Mouse (Mus musculus): ENCODE data around the gene Nmnat1. TPM values are rescaled to one million over a fixed set of nuclear protein-coding genes. Genes with fewer than 3 reads are reported as not detected.
A peak's percentile ranks its signal among the peaks of the same experiment; 100 is the strongest.
"Not testable (repeated sequence)": the region's sequence is repeated elsewhere in the genome, so short reads cannot be mapped to it uniquely, and the experiment has no call there.

Gene Nmnat1
- polyA plus RNA-seq, 1 experiment, result 8.8 TPM

DNA sequence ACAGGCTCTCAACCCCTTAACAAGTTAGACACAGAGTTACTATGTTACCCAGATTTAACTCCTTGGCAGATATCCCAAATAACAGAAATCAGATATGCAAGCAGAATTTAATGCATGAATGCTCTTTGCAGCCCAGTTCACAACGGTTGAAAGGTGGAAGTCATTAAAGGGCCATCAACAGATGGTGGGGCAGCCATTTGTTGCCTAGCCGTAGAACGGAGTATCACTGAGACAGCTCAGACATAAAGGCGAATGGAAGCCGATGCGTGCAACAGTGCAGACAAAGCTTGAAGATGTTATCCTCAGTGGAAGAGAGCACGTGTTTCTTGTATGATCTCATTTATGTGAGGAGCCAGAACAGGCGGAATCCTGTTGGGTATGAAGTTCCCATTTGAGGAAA lies 44.4 kb downstream of the Nmnat1 start:
- Histone ChIP-seq H3K79me3 (ENCODE audit: low read depth) (no peaks in the 10 kb centered on the region), H3K27me3 (ENCODE audit: control insufficient read depth, insufficient read depth, insufficient read length) (no peaks in the 10 kb centered on the region), H3K79me2 (ENCODE audit: control insufficient read depth, insufficient read depth) (no peaks in the 10 kb centered on the region), H3K36me3 (ENCODE audit: control insufficient read depth, insufficient read depth) (no peaks in the 10 kb centered on the region), H3ac (ENCODE audit: control insufficient read depth, insufficient read length, low read depth) (no peak overlapping the region), H3K4me3 (ENCODE audit: insufficient read depth, poor library complexity, severe bottlenecking) (no peak overlapping the region)
- TF ChIP-seq USF1 (IDR thresholded peaks at IDR 0.05; ENCODE audit: low read depth), result no peak
- TF ChIP-seq MAX (IDR thresholded peaks at IDR 0.05), result no peak
- no peak for TF ChIP-seq MYOD1 (IDR thresholded peaks at IDR 0.05; ENCODE audit: control insufficient read depth, insufficient read length, low read depth)
- TF ChIP-seq CTCF (IDR thresholded peaks at IDR 0.05; ENCODE audit: control insufficient read depth, insufficient read depth, insufficient read length), result no peak
- TF ChIP-seq CEBPB (IDR thresholded peaks at IDR 0.05; ENCODE audit: low read depth), result no peak
- TF ChIP-seq FOSL1 (IDR thresholded peaks at IDR 0.05; ENCODE audit: insufficient read depth, low read length, poor library complexity, severe bottlenecking), result no peak
- TF ChIP-seq MYOG (IDR thresholded peaks at IDR 0.05; ENCODE audit: control insufficient read depth, extremely low read depth, insufficient read length), result no peak

- not testable (repeated sequence) for H3K79me2 ChIP-seq (ENCODE audit: control insufficient read depth, insufficient read depth); H3K27me3 ChIP-seq (ENCODE audit: control insufficient read depth, insufficient read depth, insufficient read length); H3K4me3 ChIP-seq (ENCODE audit: insufficient read depth, poor library complexity, severe bottlenecking); H3K79me3 ChIP-seq (ENCODE audit: low read depth); H3ac ChIP-seq (ENCODE audit: control insufficient read depth, insufficient read length, low read depth); H3K36me3 ChIP-seq (ENCODE audit: control insufficient read depth, insufficient read depth)
Observed at GRCm38 (mm10) chr4:149431887-149432286, 53.1 kb downstream of the Nmnat1 start.

GRCm38 (mm10) chr4:149429592-149429991 lies 55.4 kb downstream of the Nmnat1 start:
- Histone ChIP-seq H3K79me2 (ENCODE audit: control insufficient read depth, insufficient read depth) (peaks cover 18% of the 10 kb centered on the region), H3K79me3 (ENCODE audit: low read depth) (peaks cover 12% of the 10 kb centered on the region), H3K36me3 (ENCODE audit: control insufficient read depth, insufficient read depth) (no peaks in the 10 kb centered on the region), H3ac (ENCODE audit: control insufficient read depth, insufficient read length, low read depth) (no peak overlapping the region), H3K4me3 (ENCODE audit: insufficient read depth, poor library complexity, severe bottlenecking) (no peak overlapping the region), H3K27me3 (ENCODE audit: control insufficient read depth, insufficient read depth, insufficient read length) (no peaks in the 10 kb centered on the region)
- no peak for TF ChIP-seq CTCF (IDR thresholded peaks at IDR 0.05; ENCODE audit: control insufficient read depth, insufficient read depth, insufficient read length)
- TF ChIP-seq MYOD1 (IDR thresholded peaks at IDR 0.05; ENCODE audit: control insufficient read depth, insufficient read length, low read depth), result no peak
- no peak for TF ChIP-seq USF1 (IDR thresholded peaks at IDR 0.05; ENCODE audit: low read depth)
- TF ChIP-seq MAX (IDR thresholded peaks at IDR 0.05), result no peak
- TF ChIP-seq FOSL1 (IDR thresholded peaks at IDR 0.05; ENCODE audit: insufficient read depth, low read length, poor library complexity, severe bottlenecking), result no peak
- no peak for TF ChIP-seq CEBPB (IDR thresholded peaks at IDR 0.05; ENCODE audit: low read depth)
- TF ChIP-seq MYOG (IDR thresholded peaks at IDR 0.05; ENCODE audit: control insufficient read depth, extremely low read depth, insufficient read length), result no peak

DNA sequence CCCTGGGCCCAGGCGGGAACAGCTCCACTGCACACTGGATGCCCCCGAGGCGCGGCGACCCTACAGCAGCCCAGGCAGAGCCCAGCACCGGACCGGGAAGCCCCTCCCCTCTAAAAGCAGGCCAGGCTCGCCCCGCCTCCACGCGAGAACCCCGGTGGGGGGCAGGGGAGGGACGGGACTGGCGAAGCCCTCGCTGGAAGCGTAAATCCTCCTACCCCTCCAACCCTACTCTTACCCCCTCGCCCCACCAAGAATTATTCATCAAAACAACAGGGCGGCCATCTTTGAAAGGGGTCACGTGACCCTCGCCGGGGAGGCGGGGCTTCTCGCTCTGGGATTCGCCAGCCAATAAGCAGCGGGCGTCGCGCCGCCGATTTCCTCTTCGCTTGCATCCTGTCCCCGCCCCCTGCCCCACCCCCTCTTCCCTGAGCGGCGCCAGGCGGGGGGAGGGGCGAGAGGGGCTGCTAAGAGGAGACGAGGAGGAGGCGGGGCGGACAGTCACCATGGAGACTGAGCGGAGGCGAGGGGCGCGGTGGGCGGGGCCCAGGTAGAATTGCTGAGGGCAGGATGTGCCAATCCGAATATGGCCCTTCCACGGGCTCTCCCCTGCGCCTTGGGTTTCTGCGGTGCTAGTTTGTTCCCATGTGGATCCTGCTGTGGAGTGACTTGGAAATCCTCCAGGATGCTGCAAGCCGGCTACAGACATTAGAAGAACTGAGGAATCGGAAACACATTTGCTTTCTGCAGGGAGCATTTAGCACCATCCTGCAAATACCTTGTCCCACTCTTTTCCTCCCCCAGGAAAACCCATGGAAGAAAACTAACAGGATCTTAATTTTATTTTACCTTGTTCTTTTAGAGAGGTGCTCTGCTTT lies 58.4 kb downstream of the Nmnat1 start, which contains the start of gene Ube4b:
Ube4b (minus strand) TSS at position 425 of the 875 bp plus-strand sequence.
- Histone ChIP-seq H3ac (ENCODE audit: control insufficient read depth, insufficient read length, low read depth) (peak within 1 kb of the TSS; percentile 80), H3K79me2 (ENCODE audit: control insufficient read depth, insufficient read depth) (peaks cover 48% of the 10 kb centered on the region), H3K27me3 (ENCODE audit: control insufficient read depth, insufficient read depth, insufficient read length) (no peaks in the 10 kb centered on the region), H3K79me3 (ENCODE audit: low read depth) (peaks cover 39% of the 10 kb centered on the region), H3K4me3 (ENCODE audit: insufficient read depth, poor library complexity, severe bottlenecking) (peak within 1 kb of the TSS; percentile 94), H3K36me3 (ENCODE audit: control insufficient read depth, insufficient read depth) (no peaks in the 10 kb centered on the region)
- TF ChIP-seq MAX (IDR thresholded peaks at IDR 0.05), result no peak
- peak; percentile 89 for TF ChIP-seq USF1 (IDR thresholded peaks at IDR 0.05; ENCODE audit: low read depth)

GRCm38 (mm10) chr4:149425801-149426292 lies 59.2 kb downstream of the Nmnat1 start:
- TF ChIP-seq MYOD1 (IDR thresholded peaks at IDR 0.05; ENCODE audit: control insufficient read depth, insufficient read length, low read depth), result no peak
- no peak for TF ChIP-seq CTCF (IDR thresholded peaks at IDR 0.05; ENCODE audit: control insufficient read depth, insufficient read depth, insufficient read length)
- TF ChIP-seq MAX (IDR thresholded peaks at IDR 0.05), result no peak
- TF ChIP-seq USF1 (IDR thresholded peaks at IDR 0.05; ENCODE audit: low read depth), result no peak
- TF ChIP-seq MYOG (IDR thresholded peaks at IDR 0.05; ENCODE audit: control insufficient read depth, extremely low read depth, insufficient read length), result no peak
- TF ChIP-seq CEBPB (IDR thresholded peaks at IDR 0.05; ENCODE audit: low read depth), result no peak
- no peaks in the 10 kb centered on the region for H3K36me3 ChIP-seq (ENCODE audit: control insufficient read depth, insufficient read depth)
- H3ac ChIP-seq (ENCODE audit: control insufficient read depth, insufficient read length, low read depth), result peak overlapping the region; percentile 80
- H3K27me3 ChIP-seq (ENCODE audit: control insufficient read depth, insufficient read depth, insufficient read length), result no peaks in the 10 kb centered on the region
- H3K4me3 ChIP-seq (ENCODE audit: insufficient read depth, poor library complexity, severe bottlenecking), result peak overlapping the region; percentile 94
- peaks cover 46% of the 10 kb centered on the region for H3K79me3 ChIP-seq (ENCODE audit: low read depth)
- H3K79me2 ChIP-seq (ENCODE audit: control insufficient read depth, insufficient read depth), result peaks cover 55% of the 10 kb centered on the region

DNA sequence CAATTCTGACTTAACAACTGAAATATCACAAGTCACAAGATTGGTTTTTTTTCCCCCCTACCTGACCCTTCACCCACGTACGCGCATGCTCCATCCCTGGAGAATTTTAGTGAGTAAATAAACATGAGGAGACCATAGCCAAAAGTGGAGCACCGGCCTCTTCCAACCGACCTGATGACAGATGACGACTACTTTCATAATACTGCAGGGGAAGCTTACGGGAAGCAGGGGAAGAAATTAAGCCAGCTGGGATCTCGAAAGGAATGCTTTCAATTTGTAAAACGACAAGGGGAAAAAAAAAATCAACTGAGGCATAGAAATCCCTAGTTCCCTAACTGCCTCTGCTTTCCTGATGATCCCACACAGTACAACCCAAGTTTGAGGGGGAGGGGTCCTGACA lies 60.2 kb downstream of the Nmnat1 start:
- Histone ChIP-seq H3K36me3 (ENCODE audit: control insufficient read depth, insufficient read depth) (no peaks in the 10 kb centered on the region), H3K4me3 (ENCODE audit: insufficient read depth, poor library complexity, severe bottlenecking) (peak overlapping the region; percentile 94), H3K79me3 (ENCODE audit: low read depth) (peaks cover 57% of the 10 kb centered on the region), H3K27me3 (ENCODE audit: control insufficient read depth, insufficient read depth, insufficient read length) (no peaks in the 10 kb centered on the region), H3K79me2 (ENCODE audit: control insufficient read depth, insufficient read depth) (peaks cover 66% of the 10 kb centered on the region), H3ac (ENCODE audit: control insufficient read depth, insufficient read length, low read depth) (peak overlapping the region; percentile 23)
- no peak for TF ChIP-seq MAX (IDR thresholded peaks at IDR 0.05)
- no peak for TF ChIP-seq USF1 (IDR thresholded peaks at IDR 0.05; ENCODE audit: low read depth)
- TF ChIP-seq FOSL1 (IDR thresholded peaks at IDR 0.05; ENCODE audit: insufficient read depth, low read length, poor library complexity, severe bottlenecking), result no peak
- no peak for TF ChIP-seq MYOD1 (IDR thresholded peaks at IDR 0.05; ENCODE audit: control insufficient read depth, insufficient read length, low read depth)
- TF ChIP-seq MYOG (IDR thresholded peaks at IDR 0.05; ENCODE audit: control insufficient read depth, extremely low read depth, insufficient read length), result no peak
- TF ChIP-seq CEBPB (IDR thresholded peaks at IDR 0.05; ENCODE audit: low read depth), result no peak
- TF ChIP-seq CTCF (IDR thresholded peaks at IDR 0.05; ENCODE audit: control insufficient read depth, insufficient read depth, insufficient read length), result no peak
